Mouse (Mus musculus) forebrain, embryonic 10.5 days (tissue): ENCODE data around the gene Tec. TPM values are rescaled to one million over a fixed set of nuclear protein-coding genes. Genes with fewer than 3 reads are reported as not detected.

ENCODE experiments used
- DNase-seq: peaks from one replicate; pipeline ENCODE4 v3.0.0-alpha.2; 2017; ENCODE audit warnings: low spot score; ENCODE audit errors: extremely low spot score
- H3K27ac ChIP-seq: fragments of 300-500 bp; sonication (generic); 2 replicates; pipeline ENCODE4 v1.5.1; 2016; ENCODE audit warnings: mild to moderate bottlenecking
- H3K27me3 ChIP-seq: fragments of 300-500 bp; sonication (generic); 2 replicates; pipeline ENCODE4 v1.6.1; 2016; ENCODE audit warnings: mild to moderate bottlenecking; ENCODE audit not compliant: poor library complexity, severe bottlenecking
- H3K36me3 ChIP-seq: fragments of 300-500 bp; sonication (generic); replicated peaks from 2 replicates; pipeline ENCODE4 v1.6.1; 2016; ENCODE audit warnings: mild to moderate bottlenecking, moderate library complexity
- H3K4me1 ChIP-seq: fragments of 300-500 bp; sonication (generic); 2 replicates; pipeline ENCODE4 v1.6.1; 2016
- H3K4me3 ChIP-seq: fragments of 300-500 bp; sonication (generic); 2 replicates; pipeline ENCODE4 v1.5.1; 2016; ENCODE audit warnings: mild to moderate bottlenecking, moderate library complexity
- H3K9me3 ChIP-seq: fragments of 300-500 bp; sonication (generic); 2 replicates; pipeline ENCODE4 v1.6.1; 2016; ENCODE audit warnings: mild to moderate bottlenecking, moderate library complexity
- WGBS: fragments of 180-500 bp; shearing (Covaris S2); methylation state at CpG from one replicate; pipeline ENCODE4 v1.1.7; 2016; 5-methylcytosine and 5-hydroxymethylcytosine counted together
- polyA plus RNA-seq: library from polyadenylated mRNA; unstranded; fragments of >200 nt; fragmentation: Nextera tagmentation; extraction: Ambion mirVana; gene quantifications from 2 replicates; pipeline ENCODE4 v1.2.1, GENCODE M21; 2016

Gene Tec
- polyA plus RNA-seq, 1 experiment from 2014 or later: 2.5 TPM

GRCm38 (mm10) chr5:72856255-72856878, 11.9 kb downstream of the Tec start:
- peaks cover 7% of the 10 kb centered on the region; the same call in 1 of the 2 replicates for H3K9me3 ChIP-seq
- H3K27me3 ChIP-seq: no peaks in the 10 kb centered on the region
- no peak for DNase-seq
- 86% methylated on average over 8 of the region's 8 CpGs for WGBS
- H3K27ac ChIP-seq: no peak overlapping the region
- no peaks in the 10 kb centered on the region for H3K36me3 ChIP-seq
- peaks cover 10% of the 10 kb centered on the region for H3K4me1 ChIP-seq
- no peak overlapping the region for H3K4me3 ChIP-seq

GRCm38 (mm10) chr5:72855685-72856124, 12.6 kb downstream of the Tec start:
- no peak for DNase-seq
- H3K27ac ChIP-seq: no peak overlapping the region
- H3K9me3 ChIP-seq: peaks cover 7% of the 10 kb centered on the region; the same call in 1 of the 2 replicates
- H3K4me3 ChIP-seq: no peak overlapping the region
- peaks cover 13% of the 10 kb centered on the region for H3K4me1 ChIP-seq
- no peaks in the 10 kb centered on the region for H3K27me3 ChIP-seq
- 15% methylated on average over 3 of the region's 3 CpGs for WGBS
- H3K36me3 ChIP-seq: no peaks in the 10 kb centered on the region

- H3K27ac ChIP-seq: no peak overlapping the region
- H3K27me3 ChIP-seq: no peaks in the 10 kb centered on the region
- WGBS: 88% methylated on average over 6 of the region's 6 CpGs
- DNase-seq: no peak
- no peak overlapping the region for H3K4me3 ChIP-seq
- peaks cover 13% of the 10 kb centered on the region for H3K4me1 ChIP-seq
- peaks cover 2% of the 10 kb centered on the region; the same call in 1 of the 2 replicates for H3K9me3 ChIP-seq
- no peaks in the 10 kb centered on the region for H3K36me3 ChIP-seq
These were observed 13.9 kb downstream of the Tec start for GRCm38 (mm10) chr5:72854141-72854990.

GRCm38 (mm10) chr5:72853365-72853764, 14.9 kb downstream of the Tec start:
- H3K27ac ChIP-seq: no peak overlapping the region
- no peaks in the 10 kb centered on the region for H3K9me3 ChIP-seq
- peaks cover 13% of the 10 kb centered on the region for H3K4me1 ChIP-seq
- WGBS: 86% methylated on average over 2 of the region's 2 CpGs
- DNase-seq: no peak
- H3K27me3 ChIP-seq: no peaks in the 10 kb centered on the region
- H3K4me3 ChIP-seq: no peak overlapping the region
- H3K36me3 ChIP-seq: no peaks in the 10 kb centered on the region

GRCm38 (mm10) chr5:72852301-72852995, 15.8 kb downstream of the Tec start:
- Histone ChIP-seq H3K4me1 (peaks cover 13% of the 10 kb centered on the region), H3K36me3 (no peaks in the 10 kb centered on the region), H3K27ac (no peak overlapping the region), H3K27me3 (no peaks in the 10 kb centered on the region), H3K4me3 (no peak overlapping the region), H3K9me3 (no peaks in the 10 kb centered on the region)
- 77% methylated on average over 7 of the region's 7 CpGs for WGBS
- DNase-seq: no peak

GRCm38 (mm10) chr5:72851674-72852098, 16.6 kb downstream of the Tec start:
- Histone ChIP-seq H3K4me3 (no peak overlapping the region), H3K36me3 (no peaks in the 10 kb centered on the region), H3K9me3 (no peaks in the 10 kb centered on the region), H3K4me1 (peaks cover 13% of the 10 kb centered on the region), H3K27me3 (no peaks in the 10 kb centered on the region), H3K27ac (no peak overlapping the region)
- WGBS: 93% methylated on average over 4 of the region's 4 CpGs
- DNase-seq: no peak

- peaks cover 14% of the 10 kb centered on the region for H3K4me1 ChIP-seq
- no peaks in the 10 kb centered on the region for H3K9me3 ChIP-seq
- H3K27me3 ChIP-seq: no peaks in the 10 kb centered on the region
- WGBS: 79% methylated on average over 12 of the region's 12 CpGs
- H3K27ac ChIP-seq: no peak overlapping the region
- DNase-seq: no peak
- no peaks in the 10 kb centered on the region for H3K36me3 ChIP-seq
- no peak overlapping the region for H3K4me3 ChIP-seq
These were observed 17.2 kb downstream of the Tec start for GRCm38 (mm10) chr5:72850926-72851673.

- Histone ChIP-seq H3K27ac (no peak overlapping the region), H3K27me3 (no peaks in the 10 kb centered on the region), H3K36me3 (no peaks in the 10 kb centered on the region), H3K4me3 (no peak overlapping the region), H3K9me3 (no peaks in the 10 kb centered on the region), H3K4me1 (peaks cover 7% of the 10 kb centered on the region; the same call in 1 of the 2 replicates)
- no peak for DNase-seq
- 83% methylated on average over 6 of the region's 6 CpGs for WGBS
These were observed 19.3 kb downstream of the Tec start for GRCm38 (mm10) chr5:72848889-72849435.

- H3K9me3 ChIP-seq: no peaks in the 10 kb centered on the region
- 31% methylated on average over 3 of the region's 4 CpGs for WGBS
- H3K27me3 ChIP-seq: no peaks in the 10 kb centered on the region
- H3K27ac ChIP-seq: no peak overlapping the region
- H3K4me3 ChIP-seq: no peak overlapping the region
- peaks cover 7% of the 10 kb centered on the region; the same call in 1 of the 2 replicates for H3K4me1 ChIP-seq
- no peaks in the 10 kb centered on the region for H3K36me3 ChIP-seq
- DNase-seq: no peak
These were observed 21.6 kb downstream of the Tec start for GRCm38 (mm10) chr5:72846712-72847111.

- DNase-seq: no peak
- no peaks in the 10 kb centered on the region for H3K27me3 ChIP-seq
- no peak overlapping the region for H3K4me3 ChIP-seq
- no peaks in the 10 kb centered on the region for H3K36me3 ChIP-seq
- H3K9me3 ChIP-seq: peaks cover under 1% of the 10 kb centered on the region; the same call in 1 of the 2 replicates
- H3K27ac ChIP-seq: no peak overlapping the region
- 80% methylated on average over 9 of the region's 9 CpGs for WGBS
- H3K4me1 ChIP-seq: peaks cover 4% of the 10 kb centered on the region; the same call in 1 of the 2 replicates
These were observed 22.2 kb downstream of the Tec start for GRCm38 (mm10) chr5:72845928-72846630.

- no peak overlapping the region for H3K4me3 ChIP-seq
- no peak for DNase-seq
- 87% methylated on average over 7 of the region's 7 CpGs for WGBS
- H3K4me1 ChIP-seq: peaks cover 4% of the 10 kb centered on the region; the same call in 1 of the 2 replicates
- H3K9me3 ChIP-seq: peaks cover 6% of the 10 kb centered on the region; the same call in 1 of the 2 replicates
- no peaks in the 10 kb centered on the region for H3K27me3 ChIP-seq
- H3K27ac ChIP-seq: no peak overlapping the region
- no peaks in the 10 kb centered on the region for H3K36me3 ChIP-seq
These were observed 23.3 kb downstream of the Tec start for GRCm38 (mm10) chr5:72844776-72845495.
